Mouse (Mus musculus) MEL (cell line): ENCODE measurements around the gene Cacna1g. TPM values are rescaled to one million over a fixed set of nuclear protein-coding genes. Genes with fewer than 3 reads are reported as not detected.

Experiments used
- DNase-seq: peaks from one replicate; pipeline ENCODE4 v3.0.0; 2011; ENCODE audit warnings: low read depth, low spot score
- H3K27ac ChIP-seq: 2 replicates; pipeline ENCODE4 v1.5.1; 2012; ENCODE audit warnings: low read depth, mild to moderate bottlenecking, control low read depth, low read length, moderate library complexity; ENCODE audit not compliant: control insufficient read depth
- H3K27me3 ChIP-seq, 2 experiments: fragments of 150-350 bp in 1 of 2; sonication (generic) in 1 of 2; 2 replicates each; pipeline ENCODE4 v1.6.1; 2012; ENCODE audit warnings: low read length in 2 of 2, mild to moderate bottlenecking in 2 of 2, improper control_type of control experiment in 1 of 2, moderate library complexity in 1 of 2; ENCODE audit not compliant: insufficient read depth in 2 of 2, control insufficient read depth in 1 of 2
- H3K36me3 ChIP-seq, 2 experiments: 2 replicates each; pipeline ENCODE4 v1.6.1; 2012 to 2014; ENCODE audit warnings: low read length in 2 of 2, improper control_type of control experiment in 1 of 2, inconsistent platforms in 1 of 2, mild to moderate bottlenecking in 1 of 2; ENCODE audit not compliant: insufficient read depth in 2 of 2, control insufficient read depth in 1 of 2
- H3K4me1 ChIP-seq, 2 experiments: fragments of 150-350 bp in 1 of 2; sonication (generic) in 1 of 2; 2 replicates each; pipeline ENCODE4 v1.6.1; 2012; ENCODE audit warnings: low read length in 2 of 2, improper control_type of control experiment in 1 of 2, mild to moderate bottlenecking in 1 of 2; ENCODE audit not compliant: insufficient read depth in 2 of 2, control insufficient read depth in 1 of 2
- H3K4me3 ChIP-seq, 2 experiments: fragments of 150-350 bp in 1 of 2; sonication (generic) in 1 of 2; 2 replicates each; pipeline ENCODE4 v1.5.1; 2012; ENCODE audit warnings: low read depth in 2 of 2, low read length in 2 of 2, mild to moderate bottlenecking in 2 of 2, moderate library complexity in 2 of 2, control low read depth in 1 of 2, improper control_type of control experiment in 1 of 2; ENCODE audit not compliant: control insufficient read depth in 1 of 2, insufficient read depth in 1 of 2
- H3K79me2 ChIP-seq: 2 replicates; pipeline ENCODE4 v1.6.1; 2012; ENCODE audit warnings: mild to moderate bottlenecking, low read length, moderate library complexity; ENCODE audit not compliant: control insufficient read depth, poor library complexity, insufficient read depth
- H3K9ac ChIP-seq: 2 replicates; pipeline ENCODE4 v1.6.1; 2012; ENCODE audit warnings: low read depth, mild to moderate bottlenecking, control low read depth, low read length, moderate library complexity; ENCODE audit not compliant: control insufficient read depth, poor library complexity, severe bottlenecking
- H3K9me3 ChIP-seq: fragments of 150-350 bp; sonication (generic); replicated peaks from 2 replicates; pipeline ENCODE4 v1.6.1; 2012; ENCODE audit warnings: mild to moderate bottlenecking, low read length, improper control_type of control experiment, moderate library complexity; ENCODE audit not compliant: insufficient read depth
- BHLHE40 ChIP-seq: IDR thresholded peaks from 2 replicates; pipeline ENCODE4 v1.6.1; 2012; ENCODE audit warnings: low read depth, mild to moderate bottlenecking, inconsistent platforms, low read length, improper control_type of control experiment, borderline replicate concordance
- EP300 ChIP-seq, 2 experiments: IDR thresholded peaks; 2 replicates each; pipeline ENCODE4 v1.6.1; 2011; ENCODE audit warnings: improper control_type of control experiment in 2 of 2, low read length in 2 of 2, low read depth in 1 of 2, mild to moderate bottlenecking in 1 of 2
- ETS1 ChIP-seq: IDR thresholded peaks from 2 replicates; pipeline ENCODE4 v1.6.1; 2012; ENCODE audit warnings: low read depth, mild to moderate bottlenecking, inconsistent platforms, low read length, improper control_type of control experiment, moderate library complexity
- GATA1 ChIP-seq: IDR thresholded peaks from 2 replicates; pipeline ENCODE4 v1.6.1; 2011; ENCODE audit warnings: low read depth, low read length, improper control_type of control experiment
- HCFC1 ChIP-seq: IDR thresholded peaks from 2 replicates; pipeline ENCODE4 v1.6.1; 2012; ENCODE audit warnings: low read depth, mild to moderate bottlenecking, inconsistent platforms, low read length, improper control_type of control experiment, moderate library complexity
- MEF2A ChIP-seq: IDR thresholded peaks from 2 replicates; pipeline ENCODE4 v1.6.1; 2014; ENCODE audit warnings: low read depth, mild to moderate bottlenecking, inconsistent platforms, low read length, improper control_type of control experiment; ENCODE audit not compliant: poor library complexity, insufficient replicate concordance, severe bottlenecking; ENCODE audit errors: extremely low read depth
- MYB ChIP-seq: IDR thresholded peaks from 2 replicates; pipeline ENCODE4 v1.6.1; 2011; ENCODE audit warnings: mild to moderate bottlenecking, low read depth, low read length, improper control_type of control experiment
- NRF1 ChIP-seq: IDR thresholded peaks from 2 replicates; pipeline ENCODE4 v1.6.1; 2014; ENCODE audit warnings: low read depth, mild to moderate bottlenecking, inconsistent platforms, low read length, improper control_type of control experiment, moderate library complexity; ENCODE audit not compliant: poor library complexity, insufficient read depth, severe bottlenecking
- POLR2A ChIP-seq, 2 experiments: IDR thresholded peaks; 2 replicates each; pipeline ENCODE4 v1.6.1; 2011 to 2012; ENCODE audit warnings: low read length in 2 of 2, mild to moderate bottlenecking in 2 of 2, control low read depth in 1 of 2, improper control_type of control experiment in 1 of 2, low read depth in 1 of 2, moderate library complexity in 1 of 2; ENCODE audit not compliant: control insufficient read depth in 1 of 2, insufficient read depth in 1 of 2, poor library complexity in 1 of 2
- POLR2AphosphoS5 ChIP-seq: IDR thresholded peaks from 2 replicates; pipeline ENCODE4 v1.6.1; 2012; ENCODE audit warnings: low read depth, borderline replicate concordance, mild to moderate bottlenecking, inconsistent platforms, low read length, moderate library complexity, mixed read lengths
- RCOR1 ChIP-seq: IDR thresholded peaks from 2 replicates; pipeline ENCODE4 v1.6.1; 2012; ENCODE audit warnings: low read depth, mild to moderate bottlenecking, inconsistent platforms, low read length, improper control_type of control experiment
- SMC3 ChIP-seq: IDR thresholded peaks from 2 replicates; pipeline ENCODE4 v1.6.1; 2011; ENCODE audit warnings: low read depth, low read length, improper control_type of control experiment
- TBP ChIP-seq: IDR thresholded peaks from 2 replicates; pipeline ENCODE4 v1.8.0; 2011; ENCODE audit warnings: low read depth, low read length, improper control_type of control experiment
- TCF12 ChIP-seq: IDR thresholded peaks from 2 replicates; pipeline ENCODE4 v1.6.1; 2014; ENCODE audit warnings: low read depth, mild to moderate bottlenecking, inconsistent platforms, low read length, improper control_type of control experiment, moderate library complexity
- UBTF ChIP-seq: IDR thresholded peaks from 2 replicates; pipeline ENCODE4 v1.6.1; 2012; ENCODE audit warnings: low read depth, mild to moderate bottlenecking, inconsistent platforms, low read length, improper control_type of control experiment, moderate library complexity, borderline replicate concordance; ENCODE audit not compliant: insufficient read depth
- ZKSCAN1 ChIP-seq: IDR thresholded peaks from 2 replicates; pipeline ENCODE4 v1.6.1; 2012; ENCODE audit warnings: low read depth, mild to moderate bottlenecking, inconsistent platforms, low read length, improper control_type of control experiment, moderate library complexity
- ZMIZ1 ChIP-seq: IDR thresholded peaks from 2 replicates; pipeline ENCODE4 v1.6.1; 2012; ENCODE audit warnings: low read depth, mild to moderate bottlenecking, inconsistent platforms, low read length, improper control_type of control experiment, moderate library complexity
- polyA plus RNA-seq, 2 experiments: library from polyadenylated mRNA; stranded (reverse) in 1 of 2; unstranded in 1 of 2; fragments of >175 nt in 1 of 2; fragments of >200 nt in 1 of 2; gene quantifications; 2 replicates each; pipeline versions ENCODE4 v1.2.1 to v1.2.4; 2012; ENCODE audit warnings: low replicate concordance in 2 of 2, low read depth in 1 of 2; ENCODE audit not compliant: insufficient read length in 2 of 2, insufficient read depth in 1 of 2, missing spikeins in 1 of 2
- total RNA-seq: library from RNA; depleted of rRNA; stranded (reverse); fragments of 300-350 nt; gene quantifications from 2 replicates; pipeline ENCODE4 v1.2.3, GENCODE M21; 2012

Gene Cacna1g
- total and polyA plus RNA-seq, 3 experiments: 0.01 to 0.04 TPM; not detected in 1

GRCm38 (mm10) chr11:94513452-94513851, 39.5 kb upstream of the Cacna1g start:
- TF ChIP-seq EP300 (IDR thresholded peaks at IDR 0.05; ENCODE audit: low read depth in 1 of 2, low read length in 2 of 2) (no peak), POLR2A (IDR thresholded peaks at IDR 0.05; ENCODE audit: control insufficient read depth in 1 of 2, insufficient read depth in 1 of 2, low read depth in 1 of 2, low read length in 2 of 2, poor library complexity in 1 of 2) (no peak), RCOR1 (no peak), UBTF (no peak), POLR2AphosphoS5 (no peak), MYB (no peak), NRF1 (no peak), MEF2A (no peak)
- H3K27me3 ChIP-seq: peaks cover 20 to 22% of the 10 kb centered on the region in 2 experiments

GRCm38 (mm10) chr11:94508976-94509375, 35.0 kb upstream of the Cacna1g start:
- TF ChIP-seq SMC3 (0 out of 2 replicates have a peak, but pooled peaks have one; percentile 5), TCF12 (no peak), ZMIZ1 (no peak), ETS1 (no peak), ZKSCAN1 (no peak), HCFC1 (no peak), RCOR1 (0 out of 2 replicates have a peak, but pooled peaks have one; percentile 66), BHLHE40 (peak; percentile 28; the same call in 1 of the 2 replicates), TBP (no peak), GATA1 (peak; percentile 56)
- TF ChIP-seq, all 39 proteins: peak for 4

More at GRCm38 (mm10) chr11:94513452-94513851, 39.5 kb upstream of the Cacna1g start:
- no peaks in the 10 kb centered on the region for H3K36me3 ChIP-seq
- H3K79me2 ChIP-seq: no peaks in the 10 kb centered on the region
- H3K27ac ChIP-seq: no peak overlapping the region
- H3K9me3 ChIP-seq: no peaks in the 10 kb centered on the region
- no peak overlapping the region for H3K9ac ChIP-seq
- no peaks in the 10 kb centered on the region for H3K4me1 ChIP-seq
- no peak overlapping the region for H3K4me3 ChIP-seq
- DNase-seq: no peak

More at GRCm38 (mm10) chr11:94508976-94509375, 35.0 kb upstream of the Cacna1g start:
- no peak overlapping the region for H3K27ac ChIP-seq
- no peaks in the 10 kb centered on the region for H3K79me2 ChIP-seq
- no peak overlapping the region for H3K9ac ChIP-seq
- H3K4me1 ChIP-seq: no peaks in the 10 kb centered on the region
- H3K27me3 ChIP-seq: peaks cover 7 to 16% of the 10 kb centered on the region in 2 experiments
- H3K9me3 ChIP-seq: no peaks in the 10 kb centered on the region
- H3K36me3 ChIP-seq: no peaks in the 10 kb centered on the region
- peak; percentile 24 for DNase-seq
- H3K4me3 ChIP-seq: no peak overlapping the region
